Mouse (Mus musculus) embryo, embryonic 9.5 days (tissue): ENCODE data around the gene Psg18.
A peak's percentile ranks its signal among the peaks of the same experiment; 100 is the strongest.
"Not testable (repeated sequence)": the region's sequence is repeated elsewhere in the genome, so short reads cannot be mapped to it uniquely, and the experiment has no call there.

Source experiments
- DNase-seq: peaks from one replicate; pipeline ENCODE4 v3.0.0-alpha.2; 2017; ENCODE audit errors: extremely low spot score

Psg18 gene

DNA sequence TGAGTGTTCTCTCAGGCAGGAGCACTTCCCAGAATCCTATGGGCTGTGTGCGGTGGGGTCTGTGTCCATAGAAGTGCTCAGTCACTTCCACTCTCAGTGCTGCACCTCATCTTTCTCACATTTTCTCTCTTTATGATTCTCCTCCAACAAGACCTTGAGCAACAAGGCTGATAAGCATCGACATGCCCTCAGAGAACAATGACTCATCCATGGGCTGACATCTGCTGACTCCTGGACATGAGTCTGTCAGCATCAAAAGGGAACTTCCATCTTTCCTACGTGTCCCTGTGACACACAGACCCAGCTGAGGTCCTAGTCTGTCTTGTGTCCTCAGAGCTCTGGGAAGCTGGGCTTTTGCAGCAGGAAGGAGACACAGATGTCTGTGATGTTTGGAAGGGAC lies at the start of gene Psg18:
Gene Psg18, minus strand, starts transcription at position 101 of the 400 bp plus-strand sequence.
- DNase-seq = not testable (repeated sequence)

DNA sequence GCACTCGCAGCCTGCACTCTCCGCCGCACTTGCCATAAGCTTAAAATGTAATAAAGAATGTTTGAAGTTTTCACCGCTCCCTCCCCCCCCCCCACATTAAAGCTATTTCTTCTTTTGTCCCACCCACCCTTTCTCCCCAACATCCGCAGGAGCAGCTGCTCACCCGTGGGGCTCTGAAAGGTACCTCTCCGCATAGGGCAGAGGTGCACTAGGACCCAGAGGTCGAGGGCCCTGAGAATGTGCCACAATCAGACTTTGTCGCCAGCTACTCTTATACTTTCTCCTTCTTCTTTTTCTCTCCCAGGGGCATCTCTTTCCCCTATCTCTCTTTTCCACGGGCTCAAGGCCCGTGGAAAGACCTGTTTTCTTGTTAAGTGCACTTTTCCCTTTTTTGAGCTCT lies 48.6 kb upstream of the Psg18 start:
- peak; percentile 1 for DNase-seq

GRCm38 (mm10) chr7:18402527-18403237 lies 47.9 kb upstream of the Psg18 start:
- DNase-seq = peak; percentile 16

DNA sequence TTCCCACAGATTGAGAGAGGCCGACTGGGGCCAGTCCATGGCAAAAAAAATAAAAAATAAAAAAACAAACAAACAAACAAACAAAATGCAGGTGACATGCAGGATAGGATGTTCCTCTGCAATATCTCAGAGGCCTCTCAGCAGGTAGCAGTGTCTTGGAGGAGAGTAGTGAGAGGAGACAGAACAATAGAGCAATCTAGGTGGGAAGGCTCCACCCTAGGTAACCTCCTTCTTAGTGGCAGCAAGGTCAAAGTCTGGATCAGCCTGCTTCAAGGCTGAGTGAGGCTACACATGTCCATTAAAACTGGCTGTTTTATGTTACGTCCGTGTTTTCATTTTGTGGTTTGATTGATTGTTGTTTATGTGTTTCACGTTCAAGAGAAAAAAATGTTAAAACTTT lies 36.7 kb upstream of the Psg18 start:
- DNase-seq = not testable (repeated sequence)

DNA sequence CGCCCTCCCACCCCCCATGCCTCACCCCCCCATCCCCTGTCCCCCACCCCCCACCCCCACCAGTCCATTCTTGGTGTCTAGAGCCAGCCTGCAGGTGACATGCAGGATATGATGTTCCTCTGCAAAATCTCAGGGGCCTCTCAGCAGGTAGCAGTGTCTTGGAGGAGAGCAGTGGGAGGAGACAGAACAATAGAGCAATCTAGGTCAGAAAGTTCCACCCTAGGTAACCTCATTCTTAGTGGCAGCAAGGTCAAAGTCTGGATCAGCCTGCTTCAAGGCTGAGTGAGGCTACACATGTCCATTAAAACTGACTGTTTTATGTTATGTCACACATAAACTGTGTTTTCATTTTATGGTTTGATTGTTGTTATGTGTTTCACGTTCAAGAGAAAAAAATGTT lies 23.5 kb upstream of the Psg18 start:
- no peak for DNase-seq

DNA sequence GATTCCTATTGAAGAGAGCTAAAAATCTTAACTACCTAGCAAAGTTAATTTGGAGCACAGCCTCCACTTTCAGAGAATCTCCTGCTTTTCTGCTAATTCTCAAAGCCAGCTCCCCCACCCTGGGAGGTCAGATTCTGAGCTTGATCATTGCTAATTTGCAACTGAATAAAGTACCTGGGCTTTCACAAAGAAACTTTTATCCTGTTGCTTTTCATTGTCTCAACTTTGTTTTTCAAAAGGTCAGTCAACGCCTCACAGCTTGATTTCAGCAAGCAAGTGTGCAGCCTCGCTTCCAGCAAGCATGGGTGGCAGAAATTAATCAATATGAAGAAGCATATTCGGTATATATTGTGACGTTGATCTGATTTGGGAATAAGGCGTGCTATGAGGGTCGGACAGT lies 19.4 kb downstream of the Psg18 start:
- DNase-seq = not testable (repeated sequence)
